Mouse (Mus musculus) heart, postnatal 0 days (tissue): ENCODE measurements around the gene Rps25. TPM values are rescaled to one million over a fixed set of nuclear protein-coding genes. Genes with fewer than 3 reads are reported as not detected.
"Not testable (repeated sequence)": the region's sequence is repeated elsewhere in the genome, so short reads cannot be mapped to it uniquely, and the experiment has no call there.

Experiments used
- ATAC-seq: fragments of 200-750 bp; cut with Nextera tagmentation; 2 replicates; pipeline ENCODE4 v1.8.0; 2017; ENCODE audit warnings: low read depth, moderate number of reproducible peaks, moderate library complexity; ENCODE audit not compliant: insufficient read depth
- DNase-seq: peaks from one replicate; pipeline ENCODE4 v3.0.0-alpha.2; 2016; ENCODE audit warnings: low spot score
- H3K27ac ChIP-seq: fragments of 300-500 bp; sonication (generic); 2 replicates; pipeline ENCODE4 v1.5.1; 2014; ENCODE audit warnings: low read depth, mild to moderate bottlenecking
- H3K27me3 ChIP-seq: fragments of 300-500 bp; sonication (generic); 2 replicates; pipeline ENCODE4 v1.6.1; 2014; ENCODE audit warnings: low read length, mixed read lengths; ENCODE audit not compliant: control insufficient read depth, insufficient read depth
- H3K36me3 ChIP-seq: fragments of 300-500 bp; sonication (generic); replicated peaks from 2 replicates; pipeline ENCODE4 v1.6.1; 2014; ENCODE audit warnings: low read length, mixed read lengths; ENCODE audit not compliant: control insufficient read depth, insufficient read depth
- H3K4me1 ChIP-seq: fragments of 300-500 bp; sonication (generic); 2 replicates; pipeline ENCODE4 v1.6.1; 2014; ENCODE audit warnings: antibody characterized with exemption; ENCODE audit not compliant: control insufficient read depth, insufficient read depth
- H3K4me2 ChIP-seq: fragments of 300-500 bp; sonication (generic); 2 replicates; pipeline ENCODE4 v1.6.1; 2014; ENCODE audit warnings: low read depth, mild to moderate bottlenecking, low read length, moderate library complexity
- H3K4me3 ChIP-seq: fragments of 300-500 bp; sonication (generic); 2 replicates; pipeline ENCODE4 v1.5.1; 2014; ENCODE audit warnings: low read depth, low read length
- H3K9ac ChIP-seq: fragments of 300-500 bp; sonication (generic); replicated peaks from 2 replicates; pipeline ENCODE4 v1.6.1; 2014; ENCODE audit warnings: low read depth, low read length, mixed read lengths
- H3K9me3 ChIP-seq: fragments of 300-500 bp; sonication (generic); replicated peaks from 2 replicates; pipeline ENCODE4 v1.6.1; 2016; ENCODE audit warnings: low read length; ENCODE audit not compliant: control insufficient read depth
- CTCF ChIP-seq: IDR thresholded peaks from 2 replicates; pipeline ENCODE4 v1.5.1; 2016; ENCODE audit warnings: antibody characterized with exemption, control low read depth, low read depth
- EP300 ChIP-seq: IDR thresholded peaks from 2 replicates; pipeline ENCODE4 v1.6.1; 2016; ENCODE audit warnings: antibody characterized with exemption, low read depth
- WGBS: fragments of 180-500 bp; shearing (Covaris S2); extraction: QIAGEN DNeasy Blood & Tissue Kit; methylation state at CpG from one replicate; pipeline ENCODE4 v1.1.7; 2014; 5-methylcytosine and 5-hydroxymethylcytosine counted together
- polyA plus RNA-seq: library from polyadenylated mRNA; unstranded; fragments of >200 nt; fragmentation: Nextera tagmentation; extraction: Ambion mirVana; gene quantifications from 2 replicates; pipeline ENCODE4 v1.2.1, GENCODE M21; 2015
- total RNA-seq: library from RNA; depleted of rRNA; stranded (reverse); fragments of >200 nt; gene quantifications from 2 replicates; pipeline ENCODE4 v1.2.3, GENCODE M21; 2014; ENCODE audit warnings: low replicate concordance

Rps25 gene
- total and polyA plus RNA-seq, 2 experiments from 2014 or later, result 464 to 1,421 TPM

- peak; percentile 66 for DNase-seq
- peaks cover 35% of the 10 kb centered on the region for H3K4me1 ChIP-seq
- H3K4me3 ChIP-seq, result no peak overlapping the region
- peaks cover 43% of the 10 kb centered on the region for H3K36me3 ChIP-seq
- no peaks in the 10 kb centered on the region for H3K9me3 ChIP-seq
- peak overlapping the region; percentile 82 for H3K27ac ChIP-seq
- ATAC-seq, result peak; percentile 54
- no peaks in the 10 kb centered on the region for H3K27me3 ChIP-seq
- no peak overlapping the region for H3K9ac ChIP-seq
- TF ChIP-seq CTCF (no peak), EP300 (no peak)
- 27% methylated on average over 4 of the region's 4 CpGs for WGBS
- H3K4me2 ChIP-seq, result no peak overlapping the region
Observed at GRCm38 (mm10) chr9:44401081-44401480, 5.9 kb upstream of the Rps25 start.

DNA sequence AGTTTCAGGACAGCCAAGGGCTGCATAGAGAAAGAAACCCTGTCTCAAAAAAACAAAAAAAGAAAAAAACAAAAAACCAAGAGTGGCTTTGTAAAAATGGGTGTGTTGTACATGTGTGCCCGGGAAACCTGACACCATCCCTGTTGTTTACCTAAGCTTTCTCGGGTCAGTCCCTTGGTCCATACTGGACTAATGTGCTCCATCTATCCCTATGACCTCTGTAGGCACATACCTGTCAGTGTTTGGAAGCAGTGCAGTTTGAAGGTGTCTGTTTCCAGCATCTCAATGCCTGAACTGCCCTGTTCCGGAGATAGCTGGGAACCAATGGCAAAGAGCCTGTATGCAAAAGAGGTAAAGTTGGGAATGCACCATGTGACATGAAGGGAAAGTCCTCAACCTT is 1.9 kb upstream of the Rps25 start:
- peaks cover 29% of the 10 kb centered on the region for H3K4me1 ChIP-seq
- H3K27ac ChIP-seq, result no peak overlapping the region
- H3K9ac ChIP-seq, result no peak overlapping the region
- WGBS, result 88% methylated on average over 3 of the region's 3 CpGs
- TF ChIP-seq CTCF (no peak), EP300 (no peak)
- DNase-seq, result no peak
- no peak overlapping the region for H3K4me3 ChIP-seq
- ATAC-seq, result no peak
- H3K9me3 ChIP-seq, result no peaks in the 10 kb centered on the region
- no peak overlapping the region for H3K4me2 ChIP-seq
- H3K36me3 ChIP-seq, result peaks cover 54% of the 10 kb centered on the region
- H3K27me3 ChIP-seq, result no peaks in the 10 kb centered on the region

DNA sequence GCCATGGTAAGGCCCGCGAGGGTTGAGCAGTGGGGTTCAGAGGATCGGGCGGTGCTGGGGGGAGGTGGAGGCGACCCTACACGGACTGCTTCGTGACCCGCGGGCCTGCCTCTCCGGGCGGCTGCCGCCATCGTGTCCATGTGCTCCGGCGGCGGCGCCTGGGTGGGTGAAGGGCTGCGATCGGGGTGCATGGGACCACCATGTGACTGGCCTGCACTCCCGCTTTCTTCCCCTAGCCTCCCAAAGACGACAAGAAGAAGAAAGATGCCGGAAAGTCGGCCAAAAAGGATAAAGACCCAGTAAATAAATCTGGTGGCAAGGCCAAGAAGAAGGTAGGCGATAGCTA is 786 bp downstream of the Rps25 start:
- Histone ChIP-seq H3K9ac (peak overlapping the region; percentile 73), H3K27me3 (no peaks in the 10 kb centered on the region), H3K4me3 (peak overlapping the region; percentile 77), H3K4me1 (peaks cover 18% of the 10 kb centered on the region), H3K27ac (peak overlapping the region; percentile 86), H3K36me3 (peaks cover 58% of the 10 kb centered on the region), H3K9me3 (no peaks in the 10 kb centered on the region), H3K4me2 (peak overlapping the region; percentile 75)
- ATAC-seq, result peak; percentile 33; the same call in 1 of the 2 replicates
- no peak for DNase-seq
- TF ChIP-seq CTCF (no peak), EP300 (0 out of 2 replicates have a peak, but pooled peaks have one; percentile 1)
- WGBS, result under 1% methylated on average over 24 of the region's 24 CpGs

DNA sequence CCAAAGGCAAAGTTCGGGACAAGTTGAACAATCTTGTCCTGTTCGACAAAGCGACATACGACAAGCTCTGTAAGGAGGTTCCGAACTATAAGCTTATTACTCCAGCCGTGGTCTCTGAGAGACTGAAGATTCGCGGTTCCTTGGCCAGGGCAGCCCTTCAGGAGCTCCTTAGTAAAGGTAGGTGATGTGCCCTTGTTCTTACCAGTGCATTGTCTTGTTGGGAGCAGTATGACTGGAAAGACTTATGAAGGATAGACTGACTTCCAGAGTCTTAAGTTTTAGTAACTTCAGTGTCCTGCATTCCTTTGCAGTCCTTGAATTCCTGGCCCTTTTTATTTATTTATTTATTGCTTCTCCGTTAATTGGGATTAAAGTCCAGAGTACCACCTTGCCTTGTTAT is 1.8 kb downstream of the Rps25 start:
- Histone ChIP-seq H3K4me2 (peak overlapping the region; percentile 75), H3K4me1 (peaks cover 18% of the 10 kb centered on the region), H3K36me3 (peaks cover 58% of the 10 kb centered on the region), H3K4me3 (peak overlapping the region; percentile 77)
- ATAC-seq, H3K27ac ChIP-seq, H3K9me3 ChIP-seq, DNase-seq, H3K9ac ChIP-seq, H3K27me3 ChIP-seq: not testable (repeated sequence)
- WGBS, result 75% methylated on average over 9 of the region's 9 CpGs

GRCm38 (mm10) chr9:44410647-44411336 is 3.9 kb downstream of the Rps25 start:
- Histone ChIP-seq H3K27me3 (no peaks in the 10 kb centered on the region), H3K27ac (no peak overlapping the region), H3K9ac (no peak overlapping the region), H3K9me3 (no peaks in the 10 kb centered on the region), H3K36me3 (peaks cover 53% of the 10 kb centered on the region), H3K4me3 (no peak overlapping the region), H3K4me1 (peaks cover 18% of the 10 kb centered on the region), H3K4me2 (no peak overlapping the region)
- WGBS, result 82% methylated on average over 2 of the region's 2 CpGs
- TF ChIP-seq EP300, result no peak
- TF ChIP-seq CTCF, result no peak
- DNase-seq (no peak), ATAC-seq (no peak)

- no peak for TF ChIP-seq CTCF
- no peak for TF ChIP-seq EP300
- no peaks in the 10 kb centered on the region for H3K9me3 ChIP-seq
- DNase-seq (no peak), ATAC-seq (no peak)
- no peaks in the 10 kb centered on the region for H3K27me3 ChIP-seq
- no peak overlapping the region for H3K27ac ChIP-seq
- H3K4me2 ChIP-seq, result no peak overlapping the region
- no peak overlapping the region for H3K4me3 ChIP-seq
- 85% methylated on average over 1 of the region's 1 CpGs for WGBS
- H3K36me3 ChIP-seq, result peaks cover 58% of the 10 kb centered on the region
- peaks cover 12% of the 10 kb centered on the region for H3K4me1 ChIP-seq
- H3K9ac ChIP-seq, result no peak overlapping the region
Observed at GRCm38 (mm10) chr9:44411601-44412130, 4.7 kb downstream of the Rps25 start.
